Mouse (Mus musculus) ES-Bruce4 (cell line): ENCODE measurements around the gene Kcna3. TPM values are rescaled to one million over a fixed set of nuclear protein-coding genes. Genes with fewer than 3 reads are reported as not detected.

Source experiments
- H3K27ac ChIP-seq: 2 replicates; pipeline ENCODE4 v1.5.1; 2012; ENCODE audit warnings: low read length, inconsistent platforms; ENCODE audit not compliant: insufficient read depth
- H3K27me3 ChIP-seq: 2 replicates; pipeline ENCODE4 v1.6.1; 2012; ENCODE audit warnings: mild to moderate bottlenecking, low read length, inconsistent platforms; ENCODE audit not compliant: control insufficient read depth, poor library complexity, insufficient read depth, severe bottlenecking
- H3K36me3 ChIP-seq: 2 replicates; pipeline ENCODE4 v1.6.1; 2012; ENCODE audit warnings: inconsistent platforms, mild to moderate bottlenecking, low read length, moderate library complexity; ENCODE audit not compliant: control insufficient read depth, poor library complexity, insufficient read depth, severe bottlenecking
- H3K4me1 ChIP-seq: one replicate; pipeline ENCODE4 v1.8.1; 2011; ENCODE audit warnings: low read length; ENCODE audit not compliant: control insufficient read depth, insufficient read depth
- H3K4me3 ChIP-seq: 2 replicates; pipeline ENCODE4 v1.5.1; 2011; ENCODE audit warnings: low read depth, mild to moderate bottlenecking, low read length
- H3K9ac ChIP-seq: 2 replicates; pipeline ENCODE4 v1.6.1; 2012; ENCODE audit warnings: low read depth, mild to moderate bottlenecking, inconsistent platforms; ENCODE audit not compliant: poor library complexity, severe bottlenecking
- H3K9me3 ChIP-seq: replicated peaks from 2 replicates; pipeline ENCODE4 v1.6.1; 2012; ENCODE audit warnings: mild to moderate bottlenecking, low read length, inconsistent platforms; ENCODE audit not compliant: control insufficient read depth, poor library complexity, insufficient read depth, severe bottlenecking
- CTCF ChIP-seq: IDR thresholded peaks from one replicate; pipeline ENCODE4 v1.8.1; 2011; ENCODE audit warnings: low read depth, low read length
- EP300 ChIP-seq: IDR thresholded peaks from 2 replicates; pipeline ENCODE4 v1.6.1; 2011; ENCODE audit warnings: low read depth, low read length; ENCODE audit not compliant: insufficient read depth
- POLR2A ChIP-seq: IDR thresholded peaks from one replicate; pipeline ENCODE4 v1.8.1; 2011; ENCODE audit warnings: low read length; ENCODE audit not compliant: insufficient read depth
- polyA plus RNA-seq: library from polyadenylated mRNA; stranded (reverse); fragments of >200 nt; gene quantifications from 2 replicates; pipeline ENCODE4 v1.2.4, GENCODE M21; 2011; ENCODE audit warnings: low read depth; ENCODE audit not compliant: missing spikeins, insufficient read depth, insufficient read length

The Kcna3 gene
- polyA plus RNA-seq, 1 experiment = 0.63 TPM

DNA sequence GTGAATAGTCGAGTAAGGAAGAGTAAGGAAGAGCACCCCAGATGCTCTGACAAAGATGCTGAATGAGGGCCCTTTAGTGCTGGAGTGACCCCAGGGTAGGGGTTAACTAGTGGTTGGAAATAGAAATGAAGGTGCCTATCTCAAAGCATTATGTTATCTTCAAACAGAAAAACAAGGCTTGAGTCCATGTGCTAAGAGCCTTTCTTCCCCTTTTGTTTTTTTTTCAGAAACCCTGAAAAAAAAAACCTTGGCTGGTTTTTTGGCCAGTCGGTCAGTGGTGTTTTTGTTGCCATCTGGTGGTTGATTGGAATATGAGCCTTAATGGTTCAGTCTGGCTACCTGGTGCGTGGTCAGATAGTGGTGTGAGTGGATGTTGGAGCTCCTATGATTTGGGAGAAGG lies 45.3 kb downstream of the Kcna3 start:
- H3K27me3 ChIP-seq = no peaks in the 10 kb centered on the region
- no peak overlapping the region for H3K4me3 ChIP-seq
- H3K9ac ChIP-seq = no peak overlapping the region
- no peak for TF ChIP-seq EP300
- no peak for TF ChIP-seq POLR2A
- TF ChIP-seq CTCF = no peak
- H3K4me1 ChIP-seq = no peaks in the 10 kb centered on the region
- H3K9me3 ChIP-seq = no peaks in the 10 kb centered on the region
- no peaks in the 10 kb centered on the region for H3K36me3 ChIP-seq
- H3K27ac ChIP-seq = no peak overlapping the region

DNA sequence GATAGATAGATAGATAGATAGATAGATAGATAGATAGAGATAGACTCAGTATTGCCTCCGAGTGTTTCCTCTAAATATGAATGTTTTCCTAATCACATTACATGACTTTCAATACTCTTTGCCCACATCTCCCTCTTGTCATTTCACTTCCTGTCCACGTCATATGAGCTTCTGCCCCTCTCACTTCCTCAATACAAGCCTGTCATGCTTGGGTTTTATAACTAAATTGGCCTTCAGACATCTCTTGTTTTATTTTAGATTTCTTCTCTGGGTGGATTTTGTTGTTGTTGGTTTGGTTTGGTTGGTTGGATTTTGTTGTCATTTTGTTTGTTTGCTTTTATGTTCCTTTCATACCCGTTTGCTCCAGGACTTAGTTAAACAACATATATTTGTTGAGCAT lies 48.6 kb downstream of the Kcna3 start:
- Histone ChIP-seq H3K9me3 (no peaks in the 10 kb centered on the region), H3K36me3 (no peaks in the 10 kb centered on the region), H3K27ac (no peak overlapping the region), H3K4me1 (no peaks in the 10 kb centered on the region), H3K27me3 (no peaks in the 10 kb centered on the region), H3K4me3 (no peak overlapping the region), H3K9ac (no peak overlapping the region)
- no peak for TF ChIP-seq CTCF
- TF ChIP-seq EP300 = no peak
- no peak for TF ChIP-seq POLR2A

DNA sequence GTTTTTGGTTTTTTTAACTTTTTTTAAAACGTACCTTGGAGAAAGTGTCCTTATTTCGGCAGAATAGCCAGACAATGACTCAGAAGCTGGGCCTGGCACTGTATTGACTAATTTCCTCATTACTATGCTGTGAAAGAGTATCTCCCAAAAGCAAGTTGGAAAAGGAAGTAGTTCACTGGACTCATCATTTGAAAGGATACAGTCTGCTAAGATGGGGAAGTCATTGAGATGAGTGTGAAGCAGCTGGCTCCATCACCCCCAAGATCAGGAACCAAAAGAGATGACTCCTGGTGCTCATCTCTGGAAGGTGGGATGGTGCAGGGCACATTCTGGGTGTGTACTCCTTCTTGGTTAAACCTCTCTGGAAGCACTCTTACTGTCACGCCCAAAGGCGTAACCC lies 51.4 kb downstream of the Kcna3 start:
- H3K9me3 ChIP-seq = no peaks in the 10 kb centered on the region
- no peak overlapping the region for H3K27ac ChIP-seq
- no peaks in the 10 kb centered on the region for H3K36me3 ChIP-seq
- H3K9ac ChIP-seq = no peak overlapping the region
- H3K4me3 ChIP-seq = no peak overlapping the region
- TF ChIP-seq EP300 (no peak), POLR2A (no peak)
- H3K4me1 ChIP-seq = no peaks in the 10 kb centered on the region
- no peaks in the 10 kb centered on the region for H3K27me3 ChIP-seq

Other genes starting within 250 kb of the Kcna3 start
- gene Cd53, start 246.0 kb upstream of the Kcna3 start, polyA plus RNA-seq = 0.52 TPM in 1 of 2 replicates, not detected in the other
- gene Olfr266, start 209.9 kb upstream of the Kcna3 start, polyA plus RNA-seq = not detected in 2 replicates
- gene Kcna2, start 65.0 kb downstream of the Kcna3 start, polyA plus RNA-seq = 0.15 and 0.35 TPM in 2 replicates
- not detected in 2 replicates for gene Kcna10, start 146.9 kb downstream of the Kcna3 start, polyA plus RNA-seq
- not detected in 2 replicates for gene Cym, start 185.6 kb downstream of the Kcna3 start, polyA plus RNA-seq
- not detected in 2 replicates for gene A630076J17Rik, start 194.4 kb downstream of the Kcna3 start, polyA plus RNA-seq
- gene Prok1, start 203.5 kb downstream of the Kcna3 start, polyA plus RNA-seq = not detected in 2 replicates
- 67.6 and 78.6 TPM in 2 replicates for gene Lamtor5, start 242.7 kb downstream of the Kcna3 start, polyA plus RNA-seq